Mouse (Mus musculus): ENCODE measurements around the gene Ccdc63. TPM values are rescaled to one million over a fixed set of nuclear protein-coding genes. Genes with fewer than 3 reads are reported as not detected.

The Ccdc63 gene
- total and polyA plus RNA-seq, 3 experiments: 0.08 to 0.16 TPM; not detected in 1

DNA sequence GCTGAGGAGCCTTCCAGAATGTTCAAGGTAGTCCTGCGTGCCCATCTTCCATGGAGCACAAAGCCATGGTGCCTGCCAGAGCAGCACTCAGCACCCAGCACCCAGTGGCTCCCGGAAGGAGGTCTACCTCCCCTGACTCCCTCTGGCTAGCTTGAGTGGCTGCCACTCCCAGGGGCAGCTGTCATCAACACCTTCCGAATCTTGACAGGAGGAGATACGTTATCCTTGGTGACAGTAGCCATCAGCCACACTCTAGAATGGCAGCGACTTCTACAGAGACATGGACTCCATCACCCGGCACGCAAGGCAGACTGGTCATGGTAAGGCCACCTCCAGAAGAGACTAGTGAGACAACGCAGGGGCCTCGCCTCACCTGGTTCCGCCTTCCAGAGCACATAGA is 46.2 kb downstream of the Ccdc63 start:
- no peaks in the 10 kb centered on the region for H3K27me3 ChIP-seq (ENCODE audit: control insufficient read depth, insufficient read depth, low read length)
- H3K36me3 ChIP-seq (ENCODE audit: control insufficient read depth, insufficient read depth, low read length): no peaks in the 10 kb centered on the region
- intact Hi-C loops (cut with DNase I): loop anchor here (2.0 kb wide), 1 partner anchor 96 kb away; no protein-coding TSS in a partner anchor
- peaks cover 1% of the 10 kb centered on the region; the same call in 1 of the 2 replicates for H3K4me1 ChIP-seq (ENCODE audit: control insufficient read depth, insufficient read depth, low read length)
- DNase-seq: peak in 1 of 2 experiments; percentile 80
- WGBS: 46% methylated on average over 10 of the region's 10 CpGs
- peak overlapping the region; percentile 43; the same call in 1 of the 2 replicates for H3K4me3 ChIP-seq
- H3K27ac ChIP-seq: peak overlapping the region; percentile 90
- peak overlapping the region; percentile 33; the same call in 1 of the 2 replicates for H3K9ac ChIP-seq (ENCODE audit: low read depth, low read length)
- no peak for TF ChIP-seq CTCF (IDR thresholded peaks at IDR 0.05)
- TF ChIP-seq POLR2A (IDR thresholded peaks at IDR 0.05; ENCODE audit: insufficient read depth, low read depth, low read length): peak; percentile 80
- peak; percentile 99 for TF ChIP-seq EP300 (IDR thresholded peaks at IDR 0.05; ENCODE audit: insufficient read depth, low read depth, low read length)
- no peaks in the 10 kb centered on the region for H3K79me2 ChIP-seq (replicated peaks; ENCODE audit: control insufficient read depth, insufficient read depth, low read length)

DNA sequence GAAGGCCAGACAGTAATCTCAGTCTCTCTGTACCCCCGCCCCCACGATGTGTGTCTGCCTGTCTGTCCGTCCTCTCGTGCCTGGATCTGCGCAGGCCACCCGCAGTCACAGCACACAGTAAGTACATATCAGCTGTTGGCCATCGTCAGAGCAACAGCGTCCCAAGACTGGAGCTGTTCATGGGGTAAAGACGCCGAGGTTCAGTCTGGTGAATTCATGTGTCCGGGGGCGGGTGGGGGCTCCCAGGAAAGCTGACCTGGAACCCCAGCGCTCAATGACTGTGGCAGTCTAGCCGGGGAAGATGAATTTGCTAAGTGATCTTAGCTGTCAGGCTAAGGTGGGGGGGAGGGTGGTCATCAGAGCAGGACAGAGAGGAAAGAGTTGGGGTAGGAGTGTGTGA is 46.9 kb downstream of the Ccdc63 start:
- DNase-seq: peak in 1 of 2 experiments; percentile 36
- Histone ChIP-seq H3K4me3 (peak overlapping the region; percentile 43), H3K36me3 (ENCODE audit: control insufficient read depth, insufficient read depth, low read length) (no peaks in the 10 kb centered on the region), H3K79me2 (replicated peaks; ENCODE audit: control insufficient read depth, insufficient read depth, low read length) (no peaks in the 10 kb centered on the region), H3K4me1 (ENCODE audit: control insufficient read depth, insufficient read depth, low read length) (peaks cover 1% of the 10 kb centered on the region; the same call in 1 of the 2 replicates), H3K27ac (peak overlapping the region; percentile 90), H3K27me3 (ENCODE audit: control insufficient read depth, insufficient read depth, low read length) (no peaks in the 10 kb centered on the region), H3K9ac (ENCODE audit: low read depth, low read length) (peak overlapping the region; percentile 33)
- no peak for TF ChIP-seq POLR2A (IDR thresholded peaks at IDR 0.05; ENCODE audit: insufficient read depth, low read depth, low read length)
- 54% methylated on average over 14 of the region's 14 CpGs for WGBS
- intact Hi-C loops (cut with DNase I): loop anchor here (2.0 kb wide), 1 partner anchor 95 kb away; no protein-coding TSS in a partner anchor

DNA sequence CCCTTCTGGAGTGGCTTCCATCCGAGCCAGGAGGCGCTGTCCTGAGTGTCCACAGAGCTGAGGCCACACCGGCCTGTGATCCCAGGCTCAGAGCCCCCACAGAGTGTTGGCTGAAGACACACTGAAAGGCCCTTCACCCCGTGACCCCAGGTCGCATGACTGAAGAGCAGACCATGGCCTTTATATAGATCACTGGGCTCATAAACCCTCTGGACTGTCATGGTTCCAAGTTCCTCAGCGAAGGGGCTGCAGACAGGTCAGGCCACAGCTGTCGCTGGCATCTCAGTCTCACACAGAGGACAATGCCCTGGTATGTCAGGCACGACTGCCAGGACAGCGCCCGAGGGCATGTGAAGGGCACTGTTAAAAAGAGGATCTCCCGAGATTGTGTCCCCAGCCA is 47.8 kb downstream of the Ccdc63 start:
- no peaks in the 10 kb centered on the region for H3K27me3 ChIP-seq (ENCODE audit: control insufficient read depth, insufficient read depth, low read length)
- H3K4me1 ChIP-seq (ENCODE audit: control insufficient read depth, insufficient read depth, low read length): peaks cover 1% of the 10 kb centered on the region; the same call in 1 of the 2 replicates
- no peaks in the 10 kb centered on the region for H3K79me2 ChIP-seq (replicated peaks; ENCODE audit: control insufficient read depth, insufficient read depth, low read length)
- no peak overlapping the region for H3K4me3 ChIP-seq
- TF ChIP-seq CTCF (IDR thresholded peaks at IDR 0.05) (peak; percentile 33), POLR2A (IDR thresholded peaks at IDR 0.05; ENCODE audit: insufficient read depth, low read depth, low read length) (peak; percentile 57; the same call in 1 of the 2 replicates), EP300 (IDR thresholded peaks at IDR 0.05; ENCODE audit: insufficient read depth, low read depth, low read length) (peak; percentile 90)
- H3K27ac ChIP-seq: peak overlapping the region; percentile 90
- intact Hi-C loops (cut with DNase I): no loop called here
- H3K36me3 ChIP-seq (ENCODE audit: control insufficient read depth, insufficient read depth, low read length): no peaks in the 10 kb centered on the region
- peak; percentile 55 to 83 for DNase-seq
- 50% methylated on average over 11 of the region's 11 CpGs for WGBS
- no peak overlapping the region for H3K9ac ChIP-seq (ENCODE audit: low read depth, low read length)

DNA sequence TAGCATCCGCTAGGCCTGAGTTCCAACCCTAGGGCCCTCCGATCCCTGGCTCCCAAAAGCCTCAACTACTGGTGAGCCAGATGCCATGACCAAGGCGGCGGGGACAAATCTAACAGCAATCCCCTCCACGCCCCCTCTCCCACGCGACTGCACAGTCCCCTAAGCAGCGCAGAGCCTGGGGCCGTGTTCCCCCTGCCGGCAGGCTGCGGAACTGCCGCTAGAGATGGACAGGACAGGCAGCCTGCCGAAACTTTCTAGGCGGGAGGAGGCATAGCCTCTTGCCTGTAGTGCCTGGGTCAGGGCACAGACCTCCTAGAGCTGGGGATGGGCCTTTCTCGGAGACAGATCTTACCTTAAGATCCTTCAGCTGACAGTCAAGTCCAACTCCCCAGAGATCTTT is 49.6 kb downstream of the Ccdc63 start:
- H3K79me2 ChIP-seq (replicated peaks; ENCODE audit: control insufficient read depth, insufficient read depth, low read length): no peaks in the 10 kb centered on the region
- H3K36me3 ChIP-seq (ENCODE audit: control insufficient read depth, insufficient read depth, low read length): no peaks in the 10 kb centered on the region
- peak in 1 of 2 experiments; percentile 57 for DNase-seq
- TF ChIP-seq CTCF (IDR thresholded peaks at IDR 0.05): peak; percentile 74
- TF ChIP-seq POLR2A (IDR thresholded peaks at IDR 0.05; ENCODE audit: insufficient read depth, low read depth, low read length): no peak
- intact Hi-C loops (cut with DNase I): no loop called here
- no peak overlapping the region for H3K4me3 ChIP-seq
- H3K9ac ChIP-seq (ENCODE audit: low read depth, low read length): no peak overlapping the region
- WGBS: 30% methylated on average over 15 of the region's 15 CpGs
- H3K4me1 ChIP-seq (ENCODE audit: control insufficient read depth, insufficient read depth, low read length): peaks cover 2% of the 10 kb centered on the region; the same call in 1 of the 2 replicates
- no peak overlapping the region for H3K27ac ChIP-seq
- H3K27me3 ChIP-seq (ENCODE audit: control insufficient read depth, insufficient read depth, low read length): no peaks in the 10 kb centered on the region

DNA sequence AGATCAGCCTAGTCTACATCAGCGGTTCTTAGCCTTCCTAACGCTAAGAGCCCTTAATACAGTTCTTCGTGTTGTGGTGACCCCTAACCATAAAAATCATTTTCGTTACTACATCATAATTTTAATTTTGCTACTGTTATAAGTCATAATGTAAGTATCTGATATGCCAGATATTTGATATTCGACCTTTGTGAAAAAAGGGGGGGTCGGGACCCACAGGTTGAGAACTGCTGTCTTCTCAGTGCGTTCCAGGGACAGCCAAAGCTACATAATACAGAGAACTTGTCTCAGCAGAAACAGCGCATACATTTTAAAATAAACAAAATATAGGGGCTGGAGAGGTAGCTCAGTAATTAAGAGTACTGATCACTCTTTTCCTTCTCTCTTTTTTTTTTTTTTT is 51.0 kb downstream of the Ccdc63 start:
- WGBS: 82% methylated on average over 8 of the region's 8 CpGs
- DNase-seq: no peak
- Histone ChIP-seq H3K79me2 (replicated peaks; ENCODE audit: control insufficient read depth, insufficient read depth, low read length) (no peaks in the 10 kb centered on the region), H3K4me1 (ENCODE audit: control insufficient read depth, insufficient read depth, low read length) (peaks cover 1% of the 10 kb centered on the region; the same call in 1 of the 2 replicates), H3K9ac (ENCODE audit: low read depth, low read length) (no peak overlapping the region), H3K27me3 (ENCODE audit: control insufficient read depth, insufficient read depth, low read length) (no peaks in the 10 kb centered on the region), H3K36me3 (ENCODE audit: control insufficient read depth, insufficient read depth, low read length) (no peaks in the 10 kb centered on the region), H3K27ac (no peak overlapping the region), H3K4me3 (no peak overlapping the region)
- intact Hi-C loops (cut with DNase I): loop anchor here (1.0 to 5.0 kb wide), 4 partner anchors 37 to 217 kb away; partner anchors contain the start of gene Cux2
- TF ChIP-seq EP300 (IDR thresholded peaks at IDR 0.05; ENCODE audit: insufficient read depth, low read depth, low read length): no peak
- no peak for TF ChIP-seq POLR2A (IDR thresholded peaks at IDR 0.05; ENCODE audit: insufficient read depth, low read depth, low read length)
- TF ChIP-seq CTCF (IDR thresholded peaks at IDR 0.05): no peak

DNA sequence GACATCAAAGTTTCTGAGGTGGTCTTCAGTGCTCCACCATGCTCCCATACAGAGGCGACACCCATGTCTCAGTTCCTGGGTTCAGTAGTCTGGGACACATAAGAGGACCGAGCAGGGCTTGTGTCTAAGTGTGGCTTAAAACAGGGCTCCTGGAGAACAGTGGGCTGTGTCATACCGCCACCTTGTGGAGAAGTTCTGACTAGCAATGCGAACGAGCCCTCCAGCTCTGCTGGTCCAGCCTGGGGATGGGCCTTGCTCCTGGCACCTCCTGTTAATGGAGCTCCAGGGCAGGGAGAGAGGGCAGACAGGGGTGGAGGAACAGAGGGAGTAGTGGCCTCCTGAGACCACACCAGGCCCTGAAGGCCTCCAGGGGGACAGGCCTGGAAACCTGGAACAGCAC is 51.7 kb downstream of the Ccdc63 start:
- Histone ChIP-seq H3K27ac (no peak overlapping the region), H3K4me1 (ENCODE audit: control insufficient read depth, insufficient read depth, low read length) (peaks cover 1% of the 10 kb centered on the region; the same call in 1 of the 2 replicates), H3K36me3 (ENCODE audit: control insufficient read depth, insufficient read depth, low read length) (no peaks in the 10 kb centered on the region), H3K9ac (ENCODE audit: low read depth, low read length) (no peak overlapping the region), H3K79me2 (replicated peaks; ENCODE audit: control insufficient read depth, insufficient read depth, low read length) (no peaks in the 10 kb centered on the region), H3K4me3 (no peak overlapping the region), H3K27me3 (ENCODE audit: control insufficient read depth, insufficient read depth, low read length) (no peaks in the 10 kb centered on the region)
- peak; percentile 82 to 90 for DNase-seq
- intact Hi-C loops (cut with DNase I): loop anchor here (1.0 to 5.0 kb wide), 4 partner anchors 37 to 217 kb away; partner anchors contain the start of gene Cux2
- peak; percentile 90 for TF ChIP-seq CTCF (IDR thresholded peaks at IDR 0.05)
- TF ChIP-seq EP300 (IDR thresholded peaks at IDR 0.05; ENCODE audit: insufficient read depth, low read depth, low read length): peak; percentile 81
- TF ChIP-seq POLR2A (IDR thresholded peaks at IDR 0.05; ENCODE audit: insufficient read depth, low read depth, low read length): no peak
- WGBS: 0% methylated on average over 5 of the region's 5 CpGs

All from heart, adult 2 months (tissue).